Comparison of ENCODE assay signal across 9 mouse cellular contexts in the genomic region with DNA sequence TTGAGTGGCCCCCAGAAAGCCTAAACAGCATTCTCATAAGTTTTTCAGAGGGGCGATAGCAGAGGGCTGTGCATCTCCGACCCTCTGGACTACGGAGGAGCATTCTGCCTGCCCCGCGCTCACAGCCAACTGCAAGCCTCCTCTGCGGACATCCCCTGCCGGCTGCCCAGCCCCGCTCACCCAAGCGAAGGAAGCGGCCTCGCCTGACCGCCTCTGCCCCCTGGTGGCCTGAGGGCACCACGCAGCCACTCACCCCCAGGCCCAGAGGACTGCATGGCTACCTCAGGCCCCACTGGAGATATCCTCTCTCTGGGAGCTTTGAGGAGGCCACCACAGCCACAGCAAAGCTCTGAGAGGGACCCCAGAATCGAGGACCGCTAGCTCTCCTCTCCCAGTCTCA. TPM values are rescaled to one million over a fixed set of nuclear protein-coding genes. Genes with fewer than 3 reads are reported as not detected.
DNase-seq lines count a peak whose midpoint lies in the region; ATAC-seq and TF ChIP-seq lines count a peak whose summit lies in the region.
"Had no signal": no experiment of that assay in that cellular context is flagged by ENCODE, and none has a peak within 500 bp of the region (broad histone marks: within the 10 kb centered on the region; RNA-seq: fewer than 3 reads in every experiment).

No protein-coding gene starts in this region.

- no peaks in the 10 kb centered on the region; the same call in 1 of the 2 replicates for H3K4me1 ChIP-seq in embryonic facial prominence, embryonic 11.5 days (ENCODE audit: control insufficient read depth, insufficient read depth, low read length)
- H3K4me1 ChIP-seq in midbrain, postnatal 0 days (ENCODE audit: insufficient read depth, low read length) = peaks cover 14% of the 10 kb centered on the region; the same call in 1 of the 2 replicates

- no peaks in the 10 kb centered on the region for H3K9me3 ChIP-seq in embryonic facial prominence, embryonic 11.5 days (replicated peaks; ENCODE audit: control insufficient read depth, low read length)
- H3K9me3 ChIP-seq in midbrain, postnatal 0 days (ENCODE audit: low read length) = no peaks in the 10 kb centered on the region

- ATAC-seq in embryonic facial prominence, embryonic 11.5 days (replicated peaks; ENCODE audit: insufficient number of reproducible peaks, low FRiP score, low TSS enrichment, low read depth) = peak; percentile 81
- peak; percentile 69 for ATAC-seq in midbrain, postnatal 0 days (ENCODE audit: low FRiP score)

- WGBS in embryonic facial prominence, embryonic 11.5 days = 4% methylated on average over 15 of the region's 15 CpGs
- WGBS in midbrain, postnatal 0 days = 5% methylated on average over 15 of the region's 15 CpGs

- TF ChIP-seq CTCF in midbrain, postnatal 0 days (IDR thresholded peaks at IDR 0.05) = peak; percentile 86

- no peaks in the 10 kb centered on the region for H3K27me3 ChIP-seq in embryonic facial prominence, embryonic 11.5 days (ENCODE audit: control insufficient read depth, insufficient read depth, low read length)
- no peaks in the 10 kb centered on the region for H3K27me3 ChIP-seq in midbrain, postnatal 0 days (ENCODE audit: insufficient read depth, low read length)
- H3K27me3 ChIP-seq in splenic B cell, adult 2 months (ENCODE audit: control insufficient read depth, insufficient read depth, low read length, poor library complexity, severe bottlenecking) = no peaks in the 10 kb centered on the region

- no peak overlapping the region for H3K27ac ChIP-seq in embryonic facial prominence, embryonic 11.5 days (replicated peaks; ENCODE audit: low read depth, low read length)
- H3K27ac ChIP-seq in midbrain, postnatal 0 days (ENCODE audit: low read depth, low read length) = peak overlapping the region; percentile 32; the same call in 1 of the 2 replicates
- H3K27ac ChIP-seq: macrophage had no signal

- H3K4me2 ChIP-seq in embryonic facial prominence, embryonic 11.5 days (ENCODE audit: low read depth, low read length) = no peak overlapping the region; the same call in 1 of the 2 replicates
- H3K4me2 ChIP-seq in midbrain, postnatal 0 days (ENCODE audit: low read depth, low read length, poor library complexity, severe bottlenecking) = peak overlapping the region; percentile 12; the same call in 1 of the 2 replicates

- no peaks in the 10 kb centered on the region for H3K36me3 ChIP-seq in embryonic facial prominence, embryonic 11.5 days (replicated peaks; ENCODE audit: control insufficient read depth, insufficient read depth, low read depth, low read length)
- H3K36me3 ChIP-seq in midbrain, postnatal 0 days (ENCODE audit: insufficient read depth, low read length) = no peaks in the 10 kb centered on the region
- H3K36me3 ChIP-seq in splenic B cell, adult 2 months (ENCODE audit: control insufficient read depth, insufficient read depth, low read length, poor library complexity, severe bottlenecking) = no peaks in the 10 kb centered on the region

- DNase-seq in left cerebral cortex, adult 18-20 months (ENCODE audit: low spot score in 2 of 2) = peak; percentile 64 to 80
- DNase-seq in left cerebral cortex, adult 11 months (ENCODE audit: low spot score) = no peak
- peak; percentile 87 for DNase-seq in embryonic facial prominence, embryonic 11.5 days (ENCODE audit: low spot score)
- DNase-seq in heart, adult 8-10 months (ENCODE audit: low spot score) = peak; percentile 56
- peak; percentile 68 for DNase-seq in kidney, adult 18-20 months
- peak; percentile 70 for DNase-seq in liver
- peak; percentile 60 for DNase-seq in midbrain, postnatal 0 days (ENCODE audit: low spot score)
- peak; percentile 77 for DNase-seq in splenic B cell, adult 2 months (ENCODE audit: low read depth, low spot score)

- no peak overlapping the region for H3K4me3 ChIP-seq in embryonic facial prominence, embryonic 11.5 days (ENCODE audit: low read depth, low read length)
- H3K4me3 ChIP-seq in midbrain, postnatal 0 days (ENCODE audit: low read depth, low read length) = no peak overlapping the region

- peak overlapping the region; percentile 23; the same call in 1 of the 2 replicates for H3K9ac ChIP-seq in embryonic facial prominence, embryonic 11.5 days (replicated peaks; ENCODE audit: low read length)
- H3K9ac ChIP-seq in midbrain, postnatal 0 days (replicated peaks; ENCODE audit: low read length, poor library complexity, severe bottlenecking) = no peak overlapping the region

RNA-seq across cellular contexts. Expression of gene Dlk1, which starts 58.8 kb away (rescaled TPM):
- 1 to 10 TPM; 4.7 to 7.5 TPM for total RNA-seq in left cerebral cortex, adult 18-20 months (2021)
- polyA plus RNA-seq in embryonic facial prominence, embryonic 11.5 days (2014; fragmentation: Nextera tagmentation; extraction: Ambion mirVana) = 209 and 225 TPM in 2 replicates
- total RNA-seq in heart, adult 8-10 months (2022) = under 1 TPM in 3 of 4 experiments, not detected in 1; 0.23 to 0.69 (median 0.47) TPM
- total RNA-seq in midbrain, postnatal 0 days (2014; rRNA removed) = 22.1 and 38.8 TPM in 2 replicates
- polyA plus RNA-seq in midbrain, postnatal 0 days (2015; fragmentation: Nextera tagmentation; extraction: Ambion mirVana) = 41.4 and 47.5 TPM in 2 replicates
- polyA plus RNA-seq: macrophage had no signal
